Mouse (Mus musculus): ENCODE measurements at regions not wholly inside any gene's neighbourhood (a gene's known extent, or its start where the extent isn't known, plus 50 kb on each side); places are given as distances from the start of the nearest gene placed in this dataset.
"Not testable (repeated sequence)": the region's sequence is repeated elsewhere in the genome, so short reads cannot be mapped to it uniquely, and the experiment has no call there.

- ATAC-seq (replicated peaks); H3K27ac ChIP-seq (replicated peaks); H3K9me3 ChIP-seq; H3K4me2 ChIP-seq (replicated peaks); H3K4me3 ChIP-seq; H3K36me3 ChIP-seq; H3K9ac ChIP-seq (replicated peaks); H3K4me1 ChIP-seq; H3K27me3 ChIP-seq: not testable (repeated sequence)
Observed at GRCm38 (mm10) chr10:6418234-6418633, 340.1 kb upstream of the Oprm1 start.

GRCm38 (mm10) chr10:6465824-6466223 is 292.5 kb upstream of the Oprm1 start:
- WGBS = 54% methylated on average over 3 of the region's 3 CpGs
- Histone ChIP-seq H3K27ac (replicated peaks) (no peak overlapping the region), H3K4me1 (no peaks in the 10 kb centered on the region), H3K4me3 (no peak overlapping the region), H3K4me2 (replicated peaks) (no peak overlapping the region), H3K9me3 (no peaks in the 10 kb centered on the region), H3K9ac (replicated peaks) (no peak overlapping the region), H3K27me3 (no peaks in the 10 kb centered on the region), H3K36me3 (no peaks in the 10 kb centered on the region)
- ATAC-seq (replicated peaks) = no peak

GRCm38 (mm10) chr10:6480350-6480749 is 278.0 kb upstream of the Oprm1 start:
- 67% methylated on average over 1 of the region's 1 CpGs for WGBS
- Histone ChIP-seq H3K4me2 (replicated peaks) (no peak overlapping the region), H3K9me3 (no peaks in the 10 kb centered on the region), H3K27ac (replicated peaks) (no peak overlapping the region), H3K4me1 (no peaks in the 10 kb centered on the region), H3K36me3 (no peaks in the 10 kb centered on the region), H3K27me3 (no peaks in the 10 kb centered on the region), H3K9ac (replicated peaks) (no peak overlapping the region), H3K4me3 (no peak overlapping the region)
- ATAC-seq (replicated peaks) = no peak

GRCm38 (mm10) chr10:6488605-6489004 is 269.7 kb upstream of the Oprm1 start:
- 63% methylated on average over 1 of the region's 1 CpGs for WGBS
- no peak for ATAC-seq (replicated peaks)
- no peaks in the 10 kb centered on the region for H3K27me3 ChIP-seq

DNA sequence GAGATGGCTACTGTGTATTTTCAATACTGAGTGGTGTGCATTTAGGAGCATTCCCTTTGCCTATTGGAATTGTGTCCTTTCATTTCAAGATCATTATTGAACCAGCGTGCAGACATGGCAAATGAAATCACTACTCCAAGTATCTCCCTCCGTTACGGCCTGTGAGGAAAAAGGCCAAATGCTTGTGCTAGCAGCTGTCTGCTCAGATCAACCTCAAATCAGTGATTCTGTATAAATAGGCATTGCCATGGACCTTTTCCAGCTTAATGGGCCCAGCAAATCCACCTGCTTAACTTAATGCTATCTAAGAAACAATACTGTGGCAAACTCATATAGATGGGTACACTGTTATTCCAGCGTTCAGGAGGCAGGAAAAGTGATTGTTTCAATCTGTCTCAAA is 265.6 kb upstream of the Oprm1 start:
- Histone ChIP-seq H3K4me2 (replicated peaks) (no peak overlapping the region), H3K36me3 (no peaks in the 10 kb centered on the region), H3K27ac (replicated peaks) (no peak overlapping the region), H3K9me3 (no peaks in the 10 kb centered on the region), H3K9ac (replicated peaks) (no peak overlapping the region), H3K4me1 (no peaks in the 10 kb centered on the region), H3K4me3 (no peak overlapping the region), H3K27me3 (no peaks in the 10 kb centered on the region)
- no peak for ATAC-seq (replicated peaks)
- WGBS = 73% methylated on average over 4 of the region's 4 CpGs

More at GRCm38 (mm10) chr10:6488605-6489004, 269.7 kb upstream of the Oprm1 start:
- H3K27ac ChIP-seq (replicated peaks) = no peak overlapping the region
- no peaks in the 10 kb centered on the region for H3K4me1 ChIP-seq
- H3K9me3 ChIP-seq = no peaks in the 10 kb centered on the region
- H3K4me2 ChIP-seq (replicated peaks) = no peak overlapping the region
- H3K9ac ChIP-seq (replicated peaks) = no peak overlapping the region
- H3K4me3 ChIP-seq = no peak overlapping the region
- no peaks in the 10 kb centered on the region for H3K36me3 ChIP-seq

DNA sequence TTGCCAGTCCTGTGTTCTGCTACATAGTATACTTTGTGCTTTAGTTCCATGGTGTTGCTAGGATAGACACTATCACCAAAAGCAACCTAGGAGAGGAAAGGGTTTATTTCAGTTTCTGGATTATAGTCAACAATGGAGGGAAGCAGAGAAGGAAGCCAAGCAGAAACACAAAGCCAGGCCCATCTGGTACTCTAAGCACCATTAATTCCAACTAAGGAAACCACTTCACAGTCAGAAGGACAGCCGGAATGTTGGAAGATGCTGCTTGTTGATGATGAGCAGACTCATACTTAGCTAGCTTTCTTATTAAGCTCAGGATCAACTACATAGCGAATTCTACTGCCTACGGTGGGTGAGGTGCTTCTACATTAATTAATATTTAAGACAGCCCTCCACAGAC is 263.2 kb upstream of the Oprm1 start:
- 86% methylated on average over 3 of the region's 3 CpGs for WGBS
- H3K36me3 ChIP-seq = no peaks in the 10 kb centered on the region
- no peak for ATAC-seq (replicated peaks)
- no peak overlapping the region for H3K4me2 ChIP-seq (replicated peaks)
- H3K4me1 ChIP-seq = no peaks in the 10 kb centered on the region
- no peak overlapping the region for H3K4me3 ChIP-seq
- H3K27me3 ChIP-seq = no peaks in the 10 kb centered on the region
- H3K9me3 ChIP-seq = no peaks in the 10 kb centered on the region
- H3K27ac ChIP-seq (replicated peaks) = no peak overlapping the region
- H3K9ac ChIP-seq (replicated peaks) = no peak overlapping the region

- Histone ChIP-seq H3K4me1 (no peaks in the 10 kb centered on the region), H3K36me3 (no peaks in the 10 kb centered on the region)
Observed at GRCm38 (mm10) chr10:6514269-6514668, 244.0 kb upstream of the Oprm1 start.

DNA sequence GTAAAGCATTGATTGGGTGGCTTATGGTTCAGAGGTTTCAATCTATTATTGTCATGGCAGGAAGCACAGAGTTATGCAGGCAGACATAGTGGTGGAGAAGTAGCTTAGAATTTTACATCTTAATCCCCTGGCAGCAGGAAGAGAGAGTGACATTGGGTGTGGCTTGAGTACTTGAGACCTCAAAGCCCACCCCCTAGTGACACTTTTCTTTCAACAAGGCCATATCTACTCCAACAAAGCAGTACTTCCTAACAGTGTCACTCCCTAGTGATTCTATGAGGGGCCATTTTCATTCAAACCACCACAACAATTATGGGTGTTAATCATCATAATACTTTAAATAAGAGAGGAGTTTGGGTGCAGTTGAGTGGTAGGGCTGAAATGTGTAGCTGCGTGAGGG is 195.8 kb upstream of the Oprm1 start:
- Histone ChIP-seq H3K4me3 (no peak overlapping the region), H3K4me1 (no peaks in the 10 kb centered on the region), H3K36me3 (no peaks in the 10 kb centered on the region), H3K27me3 (no peaks in the 10 kb centered on the region), H3K9ac (replicated peaks) (no peak overlapping the region), H3K4me2 (replicated peaks) (no peak overlapping the region), H3K27ac (replicated peaks) (peak overlapping the region; percentile 27; the same call in 1 of the 2 replicates), H3K9me3 (no peaks in the 10 kb centered on the region)
- WGBS = 89% methylated on average over 1 of the region's 1 CpGs
- ATAC-seq (replicated peaks) = no peak

More at GRCm38 (mm10) chr10:6514269-6514668, 244.0 kb upstream of the Oprm1 start:
- H3K27ac ChIP-seq (replicated peaks) = no peak overlapping the region
- no peak overlapping the region for H3K4me3 ChIP-seq
- 95% methylated on average over 4 of the region's 4 CpGs for WGBS
- no peaks in the 10 kb centered on the region for H3K27me3 ChIP-seq
- ATAC-seq (replicated peaks) = no peak
- H3K9ac ChIP-seq (replicated peaks) = no peak overlapping the region
- H3K4me2 ChIP-seq (replicated peaks) = no peak overlapping the region
- no peaks in the 10 kb centered on the region for H3K9me3 ChIP-seq

- H3K27ac ChIP-seq (replicated peaks) = no peak overlapping the region
Observed at GRCm38 (mm10) chr10:6578616-6579015, 179.7 kb upstream of the Oprm1 start.

GRCm38 (mm10) chr10:6585821-6586220 is 172.5 kb upstream of the Oprm1 start:
- not testable (repeated sequence) for ATAC-seq (replicated peaks); H3K27ac ChIP-seq (replicated peaks); H3K27me3 ChIP-seq; H3K4me3 ChIP-seq; H3K9me3 ChIP-seq; H3K4me2 ChIP-seq (replicated peaks); H3K36me3 ChIP-seq; H3K4me1 ChIP-seq; H3K9ac ChIP-seq (replicated peaks)

More at GRCm38 (mm10) chr10:6578616-6579015, 179.7 kb upstream of the Oprm1 start:
- Histone ChIP-seq H3K4me2 (replicated peaks) (no peak overlapping the region), H3K4me3 (no peak overlapping the region), H3K36me3 (no peaks in the 10 kb centered on the region), H3K9ac (replicated peaks) (no peak overlapping the region), H3K4me1 (no peaks in the 10 kb centered on the region), H3K27me3 (no peaks in the 10 kb centered on the region), H3K9me3 (no peaks in the 10 kb centered on the region)
- no peak; the same call in 1 of the 2 replicates for ATAC-seq (replicated peaks)

DNA sequence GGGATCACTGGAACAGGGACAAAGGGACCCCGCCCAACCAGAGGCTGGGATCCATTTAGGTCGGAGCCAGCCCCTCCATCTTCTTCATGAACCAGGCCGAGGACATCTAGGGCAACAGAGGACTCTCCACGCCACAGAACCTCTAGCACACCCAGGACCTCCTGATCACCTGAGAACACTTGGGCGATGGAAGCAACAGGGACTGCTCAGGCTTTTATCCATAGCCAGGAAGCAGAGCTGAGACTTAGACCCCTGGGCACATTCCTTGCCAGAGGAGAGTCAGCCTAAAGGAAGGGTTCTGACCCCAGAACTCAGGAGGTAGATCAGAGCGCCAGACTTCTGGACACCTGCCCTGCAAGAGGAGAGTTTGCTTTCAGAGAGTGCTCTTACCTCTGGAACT is 168.1 kb upstream of the Oprm1 start:
- no peaks in the 10 kb centered on the region for H3K4me1 ChIP-seq
- WGBS = 86% methylated on average over 6 of the region's 6 CpGs
- no peak overlapping the region for H3K4me3 ChIP-seq
- no peak overlapping the region for H3K9ac ChIP-seq (replicated peaks)
- no peaks in the 10 kb centered on the region for H3K9me3 ChIP-seq
- no peaks in the 10 kb centered on the region for H3K27me3 ChIP-seq
- H3K4me2 ChIP-seq (replicated peaks) = no peak overlapping the region
- H3K27ac ChIP-seq (replicated peaks) = no peak overlapping the region
- no peak for ATAC-seq (replicated peaks)
- H3K36me3 ChIP-seq = no peaks in the 10 kb centered on the region

- Histone ChIP-seq H3K27ac (replicated peaks) (no peak overlapping the region), H3K9me3 (no peaks in the 10 kb centered on the region), H3K4me3 (no peak overlapping the region), H3K27me3 (no peaks in the 10 kb centered on the region), H3K36me3 (no peaks in the 10 kb centered on the region), H3K4me1 (no peaks in the 10 kb centered on the region), H3K9ac (replicated peaks) (no peak overlapping the region), H3K4me2 (replicated peaks) (no peak overlapping the region)
- no peak for ATAC-seq (replicated peaks)
Observed at GRCm38 (mm10) chr10:6597256-6597655, 161.1 kb upstream of the Oprm1 start.

DNA sequence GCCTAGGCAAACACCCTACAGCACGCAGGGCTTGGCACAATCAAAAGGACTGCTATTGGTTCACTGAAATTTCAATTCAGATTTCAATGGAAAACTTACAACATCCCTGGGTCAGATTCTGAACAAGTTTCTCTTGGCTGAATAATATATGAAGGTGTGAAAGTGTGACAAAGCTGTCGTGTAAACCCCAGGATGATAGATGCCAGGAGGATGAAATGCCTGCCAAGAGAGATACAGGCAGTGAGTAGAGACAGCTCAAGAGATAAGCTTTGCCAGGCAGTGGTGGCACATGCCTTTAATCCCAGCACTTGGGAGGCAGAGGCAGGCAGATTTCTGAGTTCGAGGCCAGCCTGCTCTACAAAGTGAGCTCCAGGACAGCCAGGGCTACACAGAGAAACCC is 159.7 kb upstream of the Oprm1 start:
- not testable (repeated sequence) for H3K9ac ChIP-seq (replicated peaks); H3K9me3 ChIP-seq; H3K27me3 ChIP-seq; H3K36me3 ChIP-seq; H3K4me1 ChIP-seq; H3K4me2 ChIP-seq (replicated peaks); ATAC-seq (replicated peaks); H3K4me3 ChIP-seq; H3K27ac ChIP-seq (replicated peaks)
- WGBS = 82% methylated on average over 3 of the region's 3 CpGs
